Mouse (Mus musculus) CH12.LX (cell line): ENCODE measurements at regions not wholly inside any gene's neighbourhood (a gene's known extent, or its start where the extent isn't known, plus 50 kb on each side); places are given as distances from the start of the nearest gene placed in this dataset.

Experiments
- CHD2 ChIP-seq: IDR thresholded peaks from 2 replicates; pipeline ENCODE4 v1.6.1; 2011; ENCODE audit warnings: low read length, improper control_type of control experiment
- MXI1 ChIP-seq: IDR thresholded peaks from 2 replicates; pipeline ENCODE4 v1.6.1; 2011; ENCODE audit warnings: mild to moderate bottlenecking, low read depth, low read length, improper control_type of control experiment
- MYC ChIP-seq: IDR thresholded peaks from 2 replicates; pipeline ENCODE4 v1.6.1; 2011; ENCODE audit warnings: low read depth, mild to moderate bottlenecking, improper control_type of control experiment, low read length
- UBTF ChIP-seq: IDR thresholded peaks from 2 replicates; pipeline ENCODE4 v1.6.1; 2012; ENCODE audit warnings: low read depth, mild to moderate bottlenecking, inconsistent platforms, low read length, improper control_type of control experiment, moderate library complexity

- TF ChIP-seq UBTF (no peak), CHD2 (no peak), MXI1 (no peak), MYC (no peak)
Measured at GRCm38 (mm10) chr4:31463130-31463698, 500.7 kb upstream of the Map3k7 start.
